Mouse (Mus musculus) liver, embryonic 14.5 days (tissue): ENCODE data around the gene Cd160.

Source experiments
- CTCF ChIP-seq: IDR thresholded peaks from 2 replicates; pipeline ENCODE4 v1.5.1; 2016; ENCODE audit warnings: antibody characterized with exemption, low read depth, control low read depth
- EP300 ChIP-seq: IDR thresholded peaks from 2 replicates; pipeline ENCODE4 v1.6.1; 2016; ENCODE audit warnings: antibody characterized with exemption, low read depth

- TF ChIP-seq EP300 = no peak
- TF ChIP-seq CTCF = no peak
These were observed 59.2 kb downstream of the Cd160 start for GRCm38 (mm10) chr3:96769971-96770370.
